Mouse (Mus musculus) small intestine, adult 2 months (tissue): ENCODE measurements at regions not wholly inside any gene's neighbourhood (a gene's known extent, or its start where the extent isn't known, plus 50 kb on each side); places are given as distances from the start of the nearest gene placed in this dataset.

Source experiments
- CTCF ChIP-seq: fragments of 200-500 bp; IDR thresholded peaks from 2 replicates; pipeline ENCODE4 v1.5.1; 2012; ENCODE audit warnings: low read depth, mild to moderate bottlenecking, control low read depth, inconsistent platforms, low read length, moderate library complexity, mixed read lengths; ENCODE audit not compliant: insufficient replicate concordance, insufficient read length; ENCODE audit errors: extremely low read depth
- POLR2A ChIP-seq: fragments of 200-500 bp; IDR thresholded peaks from 2 replicates; pipeline ENCODE4 v1.6.1; 2012; ENCODE audit warnings: low read depth, mild to moderate bottlenecking, control low read depth, inconsistent platforms, low read length, moderate library complexity

DNA sequence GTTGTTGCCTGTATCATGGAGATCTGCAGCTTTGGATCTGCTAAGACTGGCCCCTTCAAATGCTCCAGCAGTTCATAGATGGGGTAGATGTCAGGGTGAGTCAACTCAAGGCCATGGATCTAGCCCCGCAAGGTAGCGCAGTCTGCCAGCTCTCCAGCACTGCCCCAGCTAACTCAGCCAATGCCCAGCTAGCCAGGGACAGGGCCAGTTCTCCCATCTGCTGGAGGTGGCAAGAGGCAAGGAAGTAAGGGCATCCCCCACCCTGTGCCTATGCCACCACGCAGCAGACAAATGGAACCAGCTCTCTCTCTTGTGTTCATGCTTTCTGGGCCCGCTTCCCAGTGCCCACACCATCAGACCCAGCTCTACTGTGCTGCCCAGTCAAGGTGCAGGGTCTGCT is 102.5 kb downstream of the Foxb1 start:
- TF ChIP-seq POLR2A: no peak
- TF ChIP-seq CTCF: no peak
